Mouse (Mus musculus) limb, embryonic 14.5 days (tissue): ENCODE data around the gene Bmp8b. TPM values are rescaled to one million over a fixed set of nuclear protein-coding genes. Genes with fewer than 3 reads are reported as not detected.
A peak's percentile ranks its signal among the peaks of the same experiment; 100 is the strongest.
"Not testable (repeated sequence)": the region's sequence is repeated elsewhere in the genome, so short reads cannot be mapped to it uniquely, and the experiment has no call there.

Experiments
- ATAC-seq: fragments of 200-750 bp; cut with Nextera tagmentation; 2 replicates; pipeline ENCODE4 v1.8.0; 2017; ENCODE audit warnings: low read depth, moderate number of reproducible peaks, moderate TSS enrichment; ENCODE audit not compliant: low FRiP score
- DNase-seq: peaks from one replicate; pipeline ENCODE4 v3.0.0-alpha.2; 2015; ENCODE audit warnings: low spot score
- H3K27ac ChIP-seq: fragments of 300-500 bp; sonication (generic); replicated peaks from 2 replicates; pipeline ENCODE4 v1.5.1; 2014; ENCODE audit warnings: low read depth, mild to moderate bottlenecking, low read length, moderate library complexity, mixed read lengths
- H3K27me3 ChIP-seq: fragments of 300-500 bp; sonication (generic); 2 replicates; pipeline ENCODE4 v1.6.1; 2014; ENCODE audit warnings: low read length, mixed read lengths; ENCODE audit not compliant: control insufficient read depth, insufficient read depth
- H3K36me3 ChIP-seq: fragments of 300-500 bp; sonication (generic); 2 replicates; pipeline ENCODE4 v1.6.1; 2014; ENCODE audit warnings: mild to moderate bottlenecking, low read length, moderate library complexity, mixed read lengths; ENCODE audit not compliant: control insufficient read depth, insufficient read depth
- H3K4me1 ChIP-seq: fragments of 300-500 bp; sonication (generic); 2 replicates; pipeline ENCODE4 v1.6.1; 2014; ENCODE audit warnings: antibody characterized with exemption, low read length, mixed read lengths; ENCODE audit not compliant: control insufficient read depth, insufficient read depth
- H3K4me2 ChIP-seq: fragments of 300-500 bp; sonication (generic); replicated peaks from 2 replicates; pipeline ENCODE4 v1.6.1; 2014; ENCODE audit warnings: low read depth, mild to moderate bottlenecking, low read length, moderate library complexity; ENCODE audit not compliant: severe bottlenecking
- H3K4me3 ChIP-seq: fragments of 300-500 bp; sonication (generic); replicated peaks from 2 replicates; pipeline ENCODE4 v1.5.1; 2014; ENCODE audit warnings: low read length
- H3K9ac ChIP-seq: fragments of 300-500 bp; sonication (generic); 2 replicates; pipeline ENCODE4 v1.6.1; 2014; ENCODE audit warnings: mild to moderate bottlenecking, low read depth, low read length, moderate library complexity; ENCODE audit not compliant: severe bottlenecking
- H3K9me3 ChIP-seq: fragments of 300-500 bp; sonication (generic); 2 replicates; pipeline ENCODE4 v1.6.1; 2016; ENCODE audit warnings: low read length; ENCODE audit not compliant: control insufficient read depth
- POLR2A ChIP-seq: fragments of 200-500 bp; IDR thresholded peaks from 2 replicates; pipeline ENCODE4 v1.8.0; 2012; ENCODE audit warnings: inconsistent platforms, mild to moderate bottlenecking, moderate library complexity, borderline replicate concordance; ENCODE audit not compliant: insufficient read depth, insufficient read length; ENCODE audit errors: extremely low read depth
- WGBS: fragments of 180-500 bp; shearing (Covaris S2); extraction: QIAGEN DNeasy Blood & Tissue Kit; methylation state at CpG from one replicate; pipeline ENCODE4 v1.1.7; 2014; 5-methylcytosine and 5-hydroxymethylcytosine counted together
- polyA plus RNA-seq, 2 experiments: library from polyadenylated mRNA; depleted of rRNA in 1 of 2; stranded (reverse) in 1 of 2; unstranded in 1 of 2; fragments of >200 nt; fragmentation: Nextera tagmentation in 1 of 2; extraction: Ambion mirVana in 1 of 2; gene quantifications; 2 replicates each; pipeline versions ENCODE4 v1.2.1 to v1.2.3; 2012 to 2014

The Bmp8b gene
- polyA plus RNA-seq, 2 experiments: 1.3 to 1.5 TPM

DNA sequence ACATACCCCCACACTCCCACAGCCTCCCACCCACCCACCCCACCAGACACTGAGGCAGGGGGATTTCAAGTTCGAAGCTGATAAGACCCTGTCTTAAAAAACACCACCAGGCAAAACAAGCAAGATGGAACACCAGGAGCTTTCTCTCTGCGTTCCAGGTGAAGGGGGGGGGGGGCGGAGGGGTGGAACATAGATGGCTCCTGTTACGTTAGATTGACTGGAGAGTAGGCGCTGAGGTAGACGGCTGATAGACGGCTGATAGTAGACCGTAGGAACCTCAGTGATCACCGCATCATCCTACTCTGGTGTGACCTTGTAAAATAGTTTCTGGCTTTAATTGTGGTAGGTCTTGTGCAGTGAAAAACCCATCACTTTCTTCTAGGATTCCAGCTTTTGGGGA lies 11.1 kb upstream of the Bmp8b start:
- Histone ChIP-seq H3K27ac (no peak overlapping the region), H3K36me3 (no peaks in the 10 kb centered on the region), H3K4me1 (no peaks in the 10 kb centered on the region), H3K9me3 (no peaks in the 10 kb centered on the region), H3K4me3 (no peak overlapping the region), H3K9ac (no peak overlapping the region), H3K4me2 (no peak overlapping the region), H3K27me3 (no peaks in the 10 kb centered on the region)
- 56% methylated on average over 9 of the region's 9 CpGs for WGBS
- ATAC-seq (no peak), DNase-seq (no peak)
- no peak for TF ChIP-seq POLR2A

DNA sequence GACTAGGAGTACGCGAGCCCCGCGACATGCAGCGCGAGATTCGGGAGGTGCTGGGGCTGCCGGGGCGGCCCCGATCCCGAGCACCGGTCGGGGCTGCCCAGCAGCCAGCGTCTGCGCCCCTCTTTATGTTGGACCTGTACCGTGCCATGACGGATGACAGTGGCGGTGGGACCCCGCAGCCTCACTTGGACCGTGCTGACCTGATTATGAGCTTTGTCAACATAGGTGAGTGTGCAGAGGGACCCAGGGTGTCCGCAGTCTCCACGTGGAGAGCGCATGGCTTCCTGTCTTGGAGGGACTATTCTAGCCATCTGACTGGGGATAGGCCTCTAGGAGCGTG lies 456 bp downstream of the Bmp8b start:
- H3K4me3 ChIP-seq: peak overlapping the region; percentile 30
- WGBS: 30% methylated on average over 20 of the region's 24 CpGs
- no peak for ATAC-seq

DNA sequence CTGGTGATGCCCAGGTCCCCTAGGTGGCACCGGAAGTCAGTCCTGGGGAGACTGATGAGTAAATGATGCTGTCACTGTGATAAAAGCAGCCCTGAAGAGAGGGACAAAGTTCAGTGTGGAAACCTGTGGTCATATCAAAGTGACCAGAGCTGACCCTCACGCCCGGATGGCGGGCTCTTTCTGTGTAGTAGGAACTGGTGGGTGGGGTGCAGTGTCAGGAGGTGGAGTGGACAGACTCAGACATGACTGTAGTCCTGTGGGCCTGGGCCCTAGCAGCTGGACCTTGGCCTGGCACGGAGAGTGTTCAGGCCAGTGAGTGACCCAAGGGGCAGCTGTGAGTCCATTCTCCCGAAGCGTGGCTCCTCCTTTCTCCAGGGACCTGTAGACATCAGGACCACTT lies 964 bp downstream of the Bmp8b start:
- not testable (repeated sequence) for H3K4me3 ChIP-seq, H3K27ac ChIP-seq, H3K4me1 ChIP-seq, ATAC-seq, H3K36me3 ChIP-seq, H3K9ac ChIP-seq, H3K4me2 ChIP-seq, DNase-seq, H3K9me3 ChIP-seq
- WGBS: 75% methylated on average over 7 of the region's 7 CpGs
- H3K27me3 ChIP-seq: peaks cover 37% of the 10 kb centered on the region

More for the DNA sequence above, 456 bp downstream of the Bmp8b start:
- DNase-seq: no peak
- TF ChIP-seq POLR2A: no peak
- H3K27ac ChIP-seq: no peak overlapping the region
- H3K4me1 ChIP-seq: peaks cover 6% of the 10 kb centered on the region; the same call in 1 of the 2 replicates
- H3K9ac ChIP-seq: no peak overlapping the region
- peaks cover 37% of the 10 kb centered on the region for H3K27me3 ChIP-seq
- no peaks in the 10 kb centered on the region for H3K9me3 ChIP-seq
- H3K4me2 ChIP-seq: peak overlapping the region; percentile 32
- H3K36me3 ChIP-seq: no peaks in the 10 kb centered on the region

DNA sequence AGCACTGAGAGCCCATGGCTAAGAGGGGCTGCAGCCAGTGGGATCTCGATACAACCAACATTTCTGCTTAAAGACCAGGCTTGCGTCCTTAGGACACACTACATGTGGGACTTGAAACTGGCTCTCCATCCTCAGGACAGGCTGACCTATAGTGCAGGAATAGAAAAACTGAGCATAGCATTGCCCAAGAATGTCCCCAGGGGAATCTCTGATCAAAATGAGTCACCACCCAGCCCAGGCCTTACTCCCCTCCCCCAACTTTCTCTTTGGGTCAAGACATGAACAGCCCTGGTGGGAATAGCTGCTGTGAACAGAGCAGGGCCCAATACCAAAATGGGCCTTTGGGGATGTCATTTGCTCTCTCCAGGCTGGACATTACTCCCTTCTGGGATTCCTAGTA lies 1.9 kb downstream of the Bmp8b start:
- Histone ChIP-seq H3K9ac (no peak overlapping the region), H3K4me2 (no peak overlapping the region), H3K36me3 (no peaks in the 10 kb centered on the region), H3K9me3 (no peaks in the 10 kb centered on the region), H3K27ac (no peak overlapping the region), H3K4me3 (no peak overlapping the region), H3K4me1 (peaks cover 6% of the 10 kb centered on the region; the same call in 1 of the 2 replicates), H3K27me3 (peaks cover 37% of the 10 kb centered on the region)
- DNase-seq (no peak), ATAC-seq (no peak)
- 79% methylated on average over 2 of the region's 2 CpGs for WGBS
- TF ChIP-seq POLR2A: no peak

DNA sequence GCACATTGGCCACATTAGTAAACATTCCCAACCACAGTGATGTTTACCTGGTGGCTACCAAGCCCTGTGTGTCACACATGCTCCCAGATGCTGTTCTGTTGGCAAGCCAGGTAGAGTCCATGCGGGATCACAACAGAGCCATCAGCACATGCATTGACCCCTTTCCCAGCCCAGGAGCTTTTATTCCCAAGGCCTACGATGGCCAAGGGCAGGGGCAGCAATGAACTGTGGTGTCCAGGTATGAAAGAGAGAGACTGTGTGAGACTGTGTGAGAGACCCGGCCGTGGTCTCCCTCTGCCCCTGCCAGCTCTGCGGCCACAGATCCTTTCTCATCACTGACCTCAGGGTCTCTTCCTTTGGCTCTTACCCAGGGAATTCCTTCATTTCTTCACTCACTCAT lies 3.1 kb downstream of the Bmp8b start:
- DNase-seq (no peak), ATAC-seq (no peak)
- no peak overlapping the region for H3K4me2 ChIP-seq
- peaks cover 6% of the 10 kb centered on the region; the same call in 1 of the 2 replicates for H3K4me1 ChIP-seq
- no peak for TF ChIP-seq POLR2A
- no peak overlapping the region for H3K9ac ChIP-seq
- H3K4me3 ChIP-seq: no peak overlapping the region
- H3K27me3 ChIP-seq: peaks cover 37% of the 10 kb centered on the region
- H3K27ac ChIP-seq: no peak overlapping the region
- no peaks in the 10 kb centered on the region for H3K9me3 ChIP-seq
- no peaks in the 10 kb centered on the region for H3K36me3 ChIP-seq
- WGBS: 93% methylated on average over 5 of the region's 5 CpGs

DNA sequence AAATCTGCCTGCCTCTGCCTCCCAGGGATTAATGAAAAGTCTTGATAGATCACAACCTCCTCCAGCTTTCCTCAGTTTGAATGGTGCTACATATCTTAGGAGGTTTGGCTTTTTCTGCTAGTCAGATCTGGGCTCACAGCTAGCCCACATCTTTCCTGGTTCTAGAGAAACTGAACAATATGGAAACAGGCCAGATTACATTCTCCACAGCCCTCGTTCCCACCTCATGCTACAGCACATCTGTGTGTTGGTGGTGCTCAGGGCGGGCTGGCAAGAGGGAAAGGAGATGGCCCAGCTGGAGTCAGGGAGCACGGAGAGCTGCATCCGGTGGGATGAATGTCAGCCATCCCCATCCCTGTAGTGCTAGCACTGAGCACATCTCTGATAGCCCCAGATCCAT lies 5.8 kb downstream of the Bmp8b start:
- Histone ChIP-seq H3K27ac (no peak overlapping the region), H3K4me1 (no peaks in the 10 kb centered on the region), H3K9ac (no peak overlapping the region), H3K9me3 (no peaks in the 10 kb centered on the region), H3K36me3 (no peaks in the 10 kb centered on the region), H3K4me3 (no peak overlapping the region), H3K4me2 (no peak overlapping the region), H3K27me3 (peaks cover 15% of the 10 kb centered on the region)
- TF ChIP-seq POLR2A: no peak
- WGBS: 86% methylated on average over 4 of the region's 4 CpGs
- DNase-seq (no peak), ATAC-seq (no peak)

DNA sequence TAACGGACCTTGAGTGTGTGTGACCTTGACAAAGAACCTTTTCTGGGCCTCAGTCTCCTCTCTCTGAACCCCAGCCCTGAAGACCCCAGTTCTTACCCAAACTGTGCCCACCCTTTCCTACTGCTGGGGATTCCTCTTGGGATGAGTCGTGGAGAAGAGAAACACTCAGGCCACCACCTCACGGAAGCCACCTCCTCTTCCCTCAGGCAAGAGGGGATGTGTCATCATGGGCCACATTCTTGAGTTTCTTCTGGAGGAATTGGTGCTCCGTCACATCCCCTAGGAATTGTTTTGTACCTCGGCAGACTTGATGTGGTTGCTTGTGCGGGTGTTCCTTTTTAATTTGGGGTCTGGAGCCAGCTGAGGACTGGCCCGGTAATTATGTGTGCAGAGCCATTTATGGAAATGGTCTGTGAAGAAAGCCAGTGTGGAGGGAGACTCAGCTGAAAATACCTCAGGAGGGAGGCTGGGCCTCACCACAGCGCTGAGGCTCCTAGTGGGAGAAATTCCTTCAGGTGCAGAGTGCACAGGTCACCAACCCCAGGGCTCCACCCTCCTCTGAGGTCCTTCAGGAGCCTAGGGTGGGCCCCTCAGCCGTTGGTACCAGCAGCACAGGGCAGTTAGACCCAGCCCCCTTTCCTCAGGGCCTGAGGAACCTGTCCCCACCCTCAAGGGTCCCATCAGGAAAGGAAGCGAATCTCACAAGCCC lies 6.5 kb downstream of the Bmp8b start:
- not testable (repeated sequence) for DNase-seq, H3K9ac ChIP-seq, ATAC-seq, H3K36me3 ChIP-seq, H3K4me2 ChIP-seq, H3K27ac ChIP-seq, H3K9me3 ChIP-seq, H3K4me1 ChIP-seq, H3K4me3 ChIP-seq, H3K27me3 ChIP-seq
- WGBS: 54% methylated on average over 9 of the region's 10 CpGs
